Mouse (Mus musculus) limb, embryonic 11.5 days (tissue): ENCODE data around the gene Atp5g2. TPM values are rescaled to one million over a fixed set of nuclear protein-coding genes. Genes with fewer than 3 reads are reported as not detected.

ENCODE experiments used
- ATAC-seq: fragments of 200-750 bp; cut with Nextera tagmentation; 2 replicates; pipeline ENCODE4 v1.8.0; 2017; ENCODE audit warnings: low read depth; ENCODE audit not compliant: insufficient number of reproducible peaks, low FRiP score, low TSS enrichment
- DNase-seq: peaks from one replicate; pipeline ENCODE4 v3.0.0-alpha.2; 2015; ENCODE audit warnings: low spot score
- H3K27ac ChIP-seq: fragments of 300-500 bp; sonication (generic); replicated peaks from 2 replicates; pipeline ENCODE4 v1.5.1; 2014; ENCODE audit warnings: low read depth, mild to moderate bottlenecking, low read length
- H3K27me3 ChIP-seq: fragments of 300-500 bp; sonication (generic); 2 replicates; pipeline ENCODE4 v1.6.1; 2014; ENCODE audit warnings: mild to moderate bottlenecking, low read length, mixed read lengths; ENCODE audit not compliant: control insufficient read depth, insufficient read depth
- H3K36me3 ChIP-seq: fragments of 300-500 bp; sonication (generic); 2 replicates; pipeline ENCODE4 v1.6.1; 2014; ENCODE audit warnings: mild to moderate bottlenecking, low read length, moderate library complexity, mixed read lengths; ENCODE audit not compliant: control insufficient read depth, insufficient read depth
- H3K4me1 ChIP-seq: fragments of 300-500 bp; sonication (generic); 2 replicates; pipeline ENCODE4 v1.6.1; 2014; ENCODE audit warnings: low read length, mixed read lengths; ENCODE audit not compliant: control insufficient read depth, insufficient read depth
- H3K4me2 ChIP-seq: fragments of 300-500 bp; sonication (generic); 2 replicates; pipeline ENCODE4 v1.6.1; 2014; ENCODE audit warnings: low read depth, mild to moderate bottlenecking, moderate library complexity; ENCODE audit not compliant: severe bottlenecking
- H3K4me3 ChIP-seq: fragments of 300-500 bp; sonication (generic); 2 replicates; pipeline ENCODE4 v1.5.1; 2014; ENCODE audit warnings: low read depth, low read length
- H3K9ac ChIP-seq: fragments of 300-500 bp; sonication (generic); 2 replicates; pipeline ENCODE4 v1.6.1; 2014; ENCODE audit warnings: mild to moderate bottlenecking, low read length
- H3K9me3 ChIP-seq: fragments of 300-500 bp; sonication (generic); 2 replicates; pipeline ENCODE4 v1.6.1; 2016; ENCODE audit warnings: low read length; ENCODE audit not compliant: control insufficient read depth
- WGBS: fragments of 180-500 bp; shearing (Covaris S2); extraction: QIAGEN DNeasy Blood & Tissue Kit; methylation state at CpG from one replicate; pipeline ENCODE4 v1.1.7; 2014; 5-methylcytosine and 5-hydroxymethylcytosine counted together
- polyA plus RNA-seq: library from polyadenylated mRNA; unstranded; fragments of >200 nt; fragmentation: Nextera tagmentation; extraction: Ambion mirVana; gene quantifications from 2 replicates; pipeline ENCODE4 v1.2.1, GENCODE M21; 2014

Gene Atp5g2
- polyA plus RNA-seq, 1 experiment from 2014 or later: 73.3 TPM

GRCm38 (mm10) chr15:102702972-102703371, 30.8 kb upstream of the Atp5g2 start:
- Histone ChIP-seq H3K36me3 (no peaks in the 10 kb centered on the region), H3K9ac (no peak overlapping the region), H3K27me3 (peaks cover under 1% of the 10 kb centered on the region; the same call in 1 of the 2 replicates), H3K4me2 (no peak overlapping the region), H3K4me1 (peaks cover 9% of the 10 kb centered on the region; the same call in 1 of the 2 replicates), H3K9me3 (no peaks in the 10 kb centered on the region), H3K27ac (no peak overlapping the region), H3K4me3 (no peak overlapping the region)
- 79% methylated on average over 3 of the region's 3 CpGs for WGBS
- DNase-seq (no peak), ATAC-seq (no peak)

DNA sequence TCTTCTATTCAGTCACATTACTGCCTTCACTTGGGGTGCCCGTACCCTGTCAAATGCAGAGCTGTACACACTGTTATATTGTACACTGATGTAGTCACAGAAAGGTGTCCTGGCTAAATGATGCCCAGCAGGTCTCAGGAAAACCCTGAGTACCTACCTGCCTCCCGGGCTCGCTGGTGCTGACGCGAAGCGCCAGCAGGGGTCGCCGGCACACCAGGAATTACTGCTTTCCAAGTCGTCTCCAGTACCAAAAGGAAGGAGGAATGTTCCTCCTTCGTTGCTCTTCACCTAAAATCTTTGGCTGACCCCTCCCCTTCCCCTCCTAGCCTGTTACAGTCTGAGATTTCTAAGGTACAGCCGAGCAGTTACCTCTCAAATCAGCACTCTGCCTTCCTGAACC, 26.0 kb upstream of the Atp5g2 start:
- WGBS: 2% methylated on average over 11 of the region's 11 CpGs
- no peak for ATAC-seq
- no peak overlapping the region for H3K4me2 ChIP-seq

DNA sequence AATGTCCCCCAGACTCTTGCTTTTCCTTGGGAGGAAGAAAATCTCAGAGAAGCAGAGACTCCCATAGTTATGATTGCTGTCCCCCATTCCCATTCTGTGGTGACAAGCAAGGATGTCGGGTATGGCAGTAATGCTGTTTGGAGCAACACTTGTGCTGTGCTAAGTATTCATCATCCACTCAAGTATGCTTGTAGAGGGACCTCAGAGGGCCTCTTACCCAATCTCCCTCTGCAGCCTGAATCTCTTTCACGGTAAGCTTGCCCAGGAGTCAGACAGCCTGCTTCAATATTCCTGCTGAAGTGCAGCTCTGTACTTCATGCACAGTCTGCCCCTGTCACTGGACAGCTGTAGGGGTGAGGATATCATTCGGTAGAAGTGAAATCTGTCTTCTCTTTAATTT, 24.7 kb upstream of the Atp5g2 start:
- H3K4me2 ChIP-seq: no peak overlapping the region
- no peak overlapping the region for H3K27ac ChIP-seq
- H3K27me3 ChIP-seq: peaks cover 54% of the 10 kb centered on the region
- H3K4me1 ChIP-seq: peaks cover 10% of the 10 kb centered on the region; the same call in 1 of the 2 replicates
- WGBS: 44% methylated on average over 3 of the region's 3 CpGs
- no peaks in the 10 kb centered on the region for H3K36me3 ChIP-seq
- ATAC-seq (no peak), DNase-seq (no peak)
- no peak overlapping the region for H3K4me3 ChIP-seq
- H3K9ac ChIP-seq: no peak overlapping the region
- no peaks in the 10 kb centered on the region for H3K9me3 ChIP-seq

More for the DNA sequence above, 26.0 kb upstream of the Atp5g2 start:
- Histone ChIP-seq H3K9me3 (no peaks in the 10 kb centered on the region), H3K36me3 (no peaks in the 10 kb centered on the region), H3K4me1 (peaks cover 4% of the 10 kb centered on the region; the same call in 1 of the 2 replicates), H3K4me3 (no peak overlapping the region), H3K27me3 (peaks cover 47% of the 10 kb centered on the region), H3K27ac (no peak overlapping the region), H3K9ac (no peak overlapping the region)
- DNase-seq: peak; percentile 91

DNA sequence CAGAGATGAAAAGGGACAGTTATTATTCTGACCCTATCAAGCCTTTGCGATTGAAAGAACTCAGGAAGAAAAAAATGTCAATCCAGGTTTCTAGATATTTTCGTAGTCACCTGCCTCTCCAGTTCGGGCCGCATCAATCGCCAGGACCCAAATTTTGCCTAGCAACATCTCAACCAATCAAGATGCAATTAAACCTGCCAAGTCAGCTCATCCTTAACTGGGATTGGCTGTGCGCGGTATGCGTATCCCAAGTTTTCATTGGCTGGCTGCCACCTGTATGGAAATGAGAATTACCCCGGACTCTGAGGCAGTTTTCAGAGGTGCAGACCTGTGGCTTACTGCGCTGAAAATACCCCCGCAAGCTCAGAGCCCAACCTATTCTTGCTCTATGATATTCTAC, 21.4 kb upstream of the Atp5g2 start:
- peak; percentile 69 for DNase-seq
- Histone ChIP-seq H3K4me3 (peak overlapping the region; percentile 27; the same call in 1 of the 2 replicates), H3K36me3 (no peaks in the 10 kb centered on the region), H3K4me1 (peaks cover 10% of the 10 kb centered on the region; the same call in 1 of the 2 replicates), H3K27me3 (peaks cover 56% of the 10 kb centered on the region), H3K27ac (no peak overlapping the region), H3K9me3 (no peaks in the 10 kb centered on the region), H3K9ac (no peak overlapping the region), H3K4me2 (peak overlapping the region; percentile 40)
- under 1% methylated on average over 11 of the region's 11 CpGs for WGBS
- ATAC-seq: peak; percentile 63; the same call in 1 of the 2 replicates

DNA sequence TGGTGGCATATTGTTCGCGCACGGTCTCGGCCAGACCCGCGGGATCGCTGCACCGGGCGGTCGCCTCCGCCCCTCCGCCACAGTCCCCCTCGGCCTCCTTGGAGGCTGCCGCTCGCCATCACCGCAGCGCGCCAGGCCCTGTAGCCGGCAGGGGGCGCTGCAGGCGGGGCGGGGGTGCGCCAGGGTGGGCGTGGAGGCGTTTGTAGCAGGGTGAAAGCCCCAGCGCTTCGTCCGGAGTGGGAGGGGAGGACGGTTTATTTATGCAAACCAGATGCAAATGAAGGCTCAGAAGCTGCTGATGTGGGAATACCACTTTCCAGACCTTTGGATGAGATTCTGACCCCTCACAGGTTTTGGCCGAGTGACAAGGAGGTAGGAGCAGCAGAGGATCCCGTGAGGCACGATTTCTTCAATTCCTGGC, 20.8 kb upstream of the Atp5g2 start:
- peaks cover 10% of the 10 kb centered on the region; the same call in 1 of the 2 replicates for H3K4me1 ChIP-seq
- DNase-seq (peak; percentile 87), ATAC-seq (peak; percentile 28; the same call in 1 of the 2 replicates)
- no peaks in the 10 kb centered on the region for H3K36me3 ChIP-seq
- H3K4me2 ChIP-seq: peak overlapping the region; percentile 40
- peak overlapping the region; percentile 27 for H3K4me3 ChIP-seq
- H3K9me3 ChIP-seq: no peaks in the 10 kb centered on the region
- H3K9ac ChIP-seq: no peak overlapping the region
- WGBS: under 1% methylated on average over 31 of the region's 32 CpGs
- peaks cover 56% of the 10 kb centered on the region for H3K27me3 ChIP-seq
- no peak overlapping the region for H3K27ac ChIP-seq

DNA sequence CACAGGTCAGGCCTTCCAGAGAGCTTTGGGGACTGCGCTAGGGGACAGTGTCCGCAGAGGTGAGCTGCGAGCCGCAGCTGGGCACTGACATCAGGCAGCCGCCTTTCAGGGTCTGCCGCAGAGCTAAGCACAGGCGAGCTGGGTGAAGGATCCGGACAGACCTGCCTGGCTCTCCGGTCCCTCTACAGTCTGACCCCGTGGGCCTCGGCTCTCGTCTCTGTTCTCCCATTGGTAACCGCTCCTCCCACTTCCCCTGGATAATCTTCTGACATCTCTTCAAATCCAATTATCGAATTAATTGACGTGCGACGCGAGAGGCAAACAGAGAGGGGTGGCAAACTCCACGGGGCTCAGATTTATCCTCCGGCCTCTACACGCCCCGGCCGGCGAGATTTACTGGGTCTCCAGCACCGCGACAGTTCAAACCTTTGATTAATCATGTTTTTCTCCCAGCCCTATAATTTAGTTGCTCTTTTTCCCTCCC, 20.2 kb upstream of the Atp5g2 start:
- peaks cover 50% of the 10 kb centered on the region for H3K27me3 ChIP-seq
- DNase-seq (peak; percentile 61), ATAC-seq (no peak)
- H3K4me3 ChIP-seq: peak overlapping the region; percentile 27
- H3K27ac ChIP-seq: no peak overlapping the region
- peak overlapping the region; percentile 40 for H3K4me2 ChIP-seq
- 1% methylated on average over 26 of the region's 26 CpGs for WGBS
- H3K4me1 ChIP-seq: peaks cover 10% of the 10 kb centered on the region; the same call in 1 of the 2 replicates
- no peaks in the 10 kb centered on the region for H3K9me3 ChIP-seq
- peak overlapping the region; percentile 40; the same call in 1 of the 2 replicates for H3K9ac ChIP-seq
- H3K36me3 ChIP-seq: no peaks in the 10 kb centered on the region

DNA sequence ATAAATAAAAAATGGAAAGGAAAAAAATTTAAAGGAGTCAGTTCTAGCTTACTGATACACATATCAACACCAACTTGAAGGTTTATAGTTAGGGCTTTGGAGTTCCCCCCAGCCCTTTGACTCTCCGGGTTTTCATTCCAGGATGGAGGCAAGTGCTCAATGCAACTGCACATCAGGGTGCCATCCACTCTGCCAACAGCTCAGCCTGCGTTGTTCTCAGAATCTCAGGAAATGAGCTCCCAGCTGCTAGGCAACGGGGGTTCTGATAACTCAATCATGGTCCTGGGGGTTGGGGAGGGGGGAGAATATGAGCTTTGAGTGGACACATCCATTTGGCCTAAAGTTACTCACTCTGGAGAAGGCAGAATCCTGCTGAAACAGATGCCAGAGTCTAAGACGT, 13.6 kb upstream of the Atp5g2 start:
- H3K4me3 ChIP-seq: no peak overlapping the region
- no peaks in the 10 kb centered on the region for H3K27me3 ChIP-seq
- no peak overlapping the region for H3K27ac ChIP-seq
- H3K4me2 ChIP-seq: no peak overlapping the region
- H3K9me3 ChIP-seq: no peaks in the 10 kb centered on the region
- H3K36me3 ChIP-seq: no peaks in the 10 kb centered on the region
- H3K4me1 ChIP-seq: no peaks in the 10 kb centered on the region
- 12% methylated on average over 4 of the region's 4 CpGs for WGBS
- H3K9ac ChIP-seq: no peak overlapping the region
- ATAC-seq: no peak
- no peak for DNase-seq

DNA sequence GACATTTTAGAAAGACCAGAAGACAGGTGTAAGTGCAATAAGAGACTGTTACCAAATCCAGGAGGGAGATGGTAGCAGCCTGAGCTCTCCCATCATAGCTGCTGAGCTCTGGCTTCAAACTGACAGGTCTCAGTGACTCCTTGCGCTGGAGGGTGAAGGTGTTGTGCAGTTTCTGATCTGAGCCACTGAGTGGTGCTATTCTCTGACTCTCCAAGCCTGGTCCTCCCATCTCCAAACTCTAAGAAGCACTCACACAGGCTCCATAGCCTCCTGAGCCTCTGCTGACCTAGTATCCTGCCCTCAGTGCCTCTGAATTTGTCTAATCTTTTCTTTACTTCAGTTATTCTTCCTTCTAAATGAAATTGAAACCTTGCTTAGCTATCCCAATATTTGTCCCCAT, 11.5 kb upstream of the Atp5g2 start:
- Histone ChIP-seq H3K4me1 (no peaks in the 10 kb centered on the region), H3K36me3 (no peaks in the 10 kb centered on the region), H3K9me3 (no peaks in the 10 kb centered on the region), H3K27me3 (no peaks in the 10 kb centered on the region), H3K9ac (no peak overlapping the region), H3K4me3 (no peak overlapping the region), H3K4me2 (no peak overlapping the region), H3K27ac (no peak overlapping the region)
- DNase-seq (no peak), ATAC-seq (no peak)
- 8% methylated on average over 1 of the region's 1 CpGs for WGBS

DNA sequence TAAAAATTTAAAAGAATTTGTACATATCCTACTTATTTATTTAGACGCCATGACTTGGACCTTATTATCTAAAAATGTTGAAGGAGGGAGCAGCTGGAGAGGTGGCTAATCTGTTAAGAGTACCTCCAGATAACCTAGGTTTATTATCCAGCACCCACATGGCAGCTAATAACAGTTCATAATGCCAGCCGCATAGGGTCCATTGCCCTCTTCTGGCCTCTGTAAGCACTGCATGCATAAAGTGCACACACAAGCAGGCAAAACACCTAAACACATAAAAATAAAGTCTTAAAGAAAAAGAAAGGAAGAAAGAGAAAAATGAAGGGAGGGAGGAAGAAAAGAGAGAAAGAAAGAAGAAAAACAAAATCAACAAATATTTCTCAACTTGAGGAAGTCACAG, 4.2 kb upstream of the Atp5g2 start:
- no peak overlapping the region for H3K27ac ChIP-seq
- no peaks in the 10 kb centered on the region for H3K4me1 ChIP-seq
- no peaks in the 10 kb centered on the region for H3K9me3 ChIP-seq
- DNase-seq (no peak), ATAC-seq (no peak)
- H3K27me3 ChIP-seq: no peaks in the 10 kb centered on the region
- no peak overlapping the region for H3K9ac ChIP-seq
- no peaks in the 10 kb centered on the region for H3K36me3 ChIP-seq
- no peak overlapping the region for H3K4me3 ChIP-seq
- no peak overlapping the region for H3K4me2 ChIP-seq
- 97% methylated on average over 2 of the region's 2 CpGs for WGBS
